Comparison of ENCODE assay signal across 10 mouse cellular contexts in the genomic region with DNA sequence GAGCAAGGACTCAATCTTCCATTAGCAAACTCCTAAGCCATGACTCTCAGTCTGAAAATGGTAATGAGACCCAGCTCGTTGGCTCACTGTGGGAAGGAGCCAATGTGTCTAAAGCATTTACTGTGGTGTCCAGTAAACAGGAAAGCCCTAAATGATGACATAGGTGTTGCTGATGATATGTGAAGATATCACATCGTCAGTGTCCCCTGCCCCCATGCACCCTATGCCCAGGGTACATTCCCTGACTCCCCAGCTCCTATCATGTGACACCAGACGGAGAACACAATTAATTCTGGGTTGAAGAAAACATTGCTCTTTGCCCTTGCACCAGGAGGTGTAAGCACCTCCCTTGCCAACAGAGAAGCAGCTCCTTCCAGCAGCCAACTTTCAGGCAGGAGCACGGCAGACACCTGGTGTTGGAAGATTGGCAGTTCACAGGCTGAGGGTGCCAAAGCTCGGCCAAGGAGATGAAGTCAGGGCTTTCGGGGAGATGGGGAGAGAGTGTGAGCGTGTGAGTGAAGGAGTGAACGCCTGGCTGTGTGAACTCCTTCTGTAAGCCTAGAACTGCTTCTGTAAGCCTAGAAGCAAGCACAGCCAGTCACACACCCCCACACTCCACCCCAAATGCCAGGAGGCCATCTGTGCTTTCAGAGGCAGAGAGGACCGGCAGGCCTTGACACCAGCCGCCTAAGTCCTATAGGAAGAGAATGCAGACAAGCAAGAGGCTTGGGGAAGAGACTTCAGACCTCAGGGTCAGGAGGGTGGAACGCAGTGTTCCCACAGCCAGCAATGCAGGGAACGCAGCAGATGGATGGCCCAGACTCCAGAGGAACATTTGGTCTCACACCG. TPM values are rescaled to one million over a fixed set of nuclear protein-coding genes. Genes with fewer than 3 reads are reported as not detected.
DNase-seq lines count a peak whose midpoint lies in the region; ATAC-seq lines count a peak whose summit lies in the region.
"Had no signal": no experiment of that assay in that cellular context is flagged by ENCODE, and none has a peak within 500 bp of the region (broad histone marks: within the 10 kb centered on the region; RNA-seq: fewer than 3 reads in every experiment).

No protein-coding gene starts in this region.

- H3K36me3 ChIP-seq in heart, embryonic 12.5 days, result no peaks in the 10 kb centered on the region
- no peaks in the 10 kb centered on the region for H3K36me3 ChIP-seq in hindbrain, embryonic 13.5 days
- H3K36me3 ChIP-seq in hindbrain, embryonic 16.5 days (ENCODE audit: control insufficient read depth, insufficient read depth, low read length), result no peaks in the 10 kb centered on the region
- H3K36me3 ChIP-seq: stomach, embryonic 15.5 days had no signal

- no peak overlapping the region for H3K27ac ChIP-seq in heart, embryonic 12.5 days (ENCODE audit: poor library complexity, severe bottlenecking)
- no peak overlapping the region for H3K27ac ChIP-seq in hindbrain, embryonic 13.5 days
- H3K27ac ChIP-seq in hindbrain, embryonic 16.5 days (ENCODE audit: low read depth, low read length), result no peak overlapping the region; the same call in 1 of the 2 replicates
- H3K27ac ChIP-seq: stomach, embryonic 15.5 days had no signal

- no peak overlapping the region for H3K4me3 ChIP-seq in heart, embryonic 12.5 days
- H3K4me3 ChIP-seq in hindbrain, embryonic 13.5 days, result no peak overlapping the region
- H3K4me3 ChIP-seq in hindbrain, embryonic 16.5 days (ENCODE audit: low read length), result no peak overlapping the region
- H3K4me3 ChIP-seq: stomach, embryonic 15.5 days had no signal

- no peak overlapping the region for H3K9ac ChIP-seq in heart, embryonic 12.5 days
- no peak overlapping the region for H3K9ac ChIP-seq in hindbrain, embryonic 13.5 days
- no peak overlapping the region for H3K9ac ChIP-seq in hindbrain, embryonic 16.5 days (ENCODE audit: low read depth, low read length)
- H3K9ac ChIP-seq: stomach, embryonic 15.5 days had no signal

- H3K27me3 ChIP-seq in heart, embryonic 12.5 days (replicated peaks), result no peaks in the 10 kb centered on the region
- H3K27me3 ChIP-seq in hindbrain, embryonic 13.5 days, result no peaks in the 10 kb centered on the region
- H3K27me3 ChIP-seq in hindbrain, embryonic 16.5 days (replicated peaks; ENCODE audit: control insufficient read depth, insufficient read depth, low read length), result no peaks in the 10 kb centered on the region
- H3K27me3 ChIP-seq: stomach, embryonic 15.5 days had no signal

- peak; percentile 15 to 27 for DNase-seq in heart, adult 18-20 months
- DNase-seq in gastrocnemius, postnatal 25 days, result peak; percentile 68
- peak; percentile 23 to 50 for DNase-seq in layer of hippocampus, postnatal 25 days (ENCODE audit: extremely low spot score in 1 of 2, low spot score in 1 of 2)
- DNase-seq in adrenal gland, postnatal 4 days (ENCODE audit: low spot score in 2 of 2), result no peak

- H3K9me3 ChIP-seq in heart, embryonic 12.5 days (replicated peaks), result no peaks in the 10 kb centered on the region
- H3K9me3 ChIP-seq in hindbrain, embryonic 13.5 days, result no peaks in the 10 kb centered on the region
- H3K9me3 ChIP-seq in hindbrain, embryonic 16.5 days (ENCODE audit: control insufficient read depth, low read length), result no peaks in the 10 kb centered on the region; the same call in 1 of the 2 replicates
- H3K9me3 ChIP-seq: stomach, embryonic 15.5 days had no signal

- WGBS in heart, embryonic 12.5 days, result 62% methylated on average over 13 of the region's 13 CpGs
- 77% methylated on average over 13 of the region's 13 CpGs for WGBS in hindbrain, embryonic 13.5 days
- 65% methylated on average over 13 of the region's 13 CpGs for WGBS in hindbrain, embryonic 16.5 days

- no peak overlapping the region for H3K4me2 ChIP-seq in heart, embryonic 12.5 days
- H3K4me2 ChIP-seq in hindbrain, embryonic 13.5 days, result no peak overlapping the region
- no peak overlapping the region for H3K4me2 ChIP-seq in hindbrain, embryonic 16.5 days (ENCODE audit: low read length)
- H3K4me2 ChIP-seq: stomach, embryonic 15.5 days had no signal

- H3K4me1 ChIP-seq in heart, embryonic 12.5 days (replicated peaks), result peaks cover 20% of the 10 kb centered on the region
- peaks cover 17% of the 10 kb centered on the region for H3K4me1 ChIP-seq in hindbrain, embryonic 13.5 days (replicated peaks)
- peaks cover 10% of the 10 kb centered on the region for H3K4me1 ChIP-seq in hindbrain, embryonic 16.5 days (ENCODE audit: control insufficient read depth, insufficient read depth, low read depth, low read length)
- H3K4me1 ChIP-seq: stomach, embryonic 15.5 days had no signal

- ATAC-seq in heart, embryonic 12.5 days (ENCODE audit: insufficient number of reproducible peaks, low FRiP score), result no peak
- ATAC-seq in cerebellum, adult (ENCODE audit: insufficient number of reproducible peaks, low FRiP score, low TSS enrichment), result peak; percentile 65
- ATAC-seq in hindbrain, embryonic 13.5 days (ENCODE audit: low FRiP score), result no peak
- no peak for ATAC-seq in hindbrain, embryonic 16.5 days

RNA-seq across cellular contexts. Expression of gene Myog, which starts 13.9 kb away (rescaled TPM):
- not detected for total RNA-seq in heart, adult 18-20 months (2021)
- 1.2 and 2.1 TPM in 2 replicates for polyA plus RNA-seq in heart, embryonic 12.5 days (2016; fragmentation: Nextera tagmentation; extraction: Ambion mirVana)
- total RNA-seq in gastrocnemius, postnatal 25 days (2021), result 10 to 100 TPM; 16.2 to 26.0 TPM
- not detected for total RNA-seq in layer of hippocampus, postnatal 25 days (2021)
- 3.6 and 3.8 TPM in 2 replicates for polyA plus RNA-seq in hindbrain, embryonic 13.5 days (2015; fragmentation: Nextera tagmentation; extraction: Ambion mirVana)
- 6.4 TPM in 1 of 2 replicates, not detected in the other for polyA plus RNA-seq in hindbrain, embryonic 16.5 days (2015; fragmentation: Nextera tagmentation; extraction: Ambion mirVana)
- 1 to 10 TPM; 1.8 to 3.4 TPM for total RNA-seq in adrenal gland, postnatal 4 days (2021)
- total RNA-seq: left cerebral cortex, adult 8-10 months had no signal

RNA-seq across cellular contexts. Expression of gene Adora1, which starts 40.6 kb away (rescaled TPM):
- 10 to 100 TPM in 1 of 2 experiments, 1 to 10 TPM in 1; 7.1 to 12.8 TPM for total RNA-seq in heart, adult 18-20 months (2021)
- 7.3 and 9.3 TPM in 2 replicates for polyA plus RNA-seq in heart, embryonic 12.5 days (2016; fragmentation: Nextera tagmentation; extraction: Ambion mirVana)
- total RNA-seq in gastrocnemius, postnatal 25 days (2021), result 1 to 10 TPM in 1 of 2 experiments, under 1 TPM in 1; 0.49 to 2.7 TPM
- 100 to 1,000 TPM; 224 to 230 TPM for total RNA-seq in layer of hippocampus, postnatal 25 days (2021)
- 10.2 and 10.6 TPM in 2 replicates for polyA plus RNA-seq in hindbrain, embryonic 13.5 days (2015; fragmentation: Nextera tagmentation; extraction: Ambion mirVana)
- 29.8 and 35.9 TPM in 2 replicates for polyA plus RNA-seq in hindbrain, embryonic 16.5 days (2015; fragmentation: Nextera tagmentation; extraction: Ambion mirVana)
- total RNA-seq in adrenal gland, postnatal 4 days (2021), result 100 to 1,000 TPM in 1 of 2 experiments, 10 to 100 TPM in 1; 88.6 to 106 TPM

RNA-seq across cellular contexts. Expression of gene Ppfia4, which starts 56.9 kb away (rescaled TPM):
- total RNA-seq in heart, adult 18-20 months (2021), result 1 to 10 TPM; 1.1 to 1.5 TPM
- 17.1 and 17.3 TPM in 2 replicates for polyA plus RNA-seq in heart, embryonic 12.5 days (2016; fragmentation: Nextera tagmentation; extraction: Ambion mirVana)
- total RNA-seq in gastrocnemius, postnatal 25 days (2021), result 1 to 10 TPM in 1 of 2 experiments, under 1 TPM in 1; 0.97 to 1.0 TPM
- 10 to 100 TPM; 69.3 to 78.8 TPM for total RNA-seq in layer of hippocampus, postnatal 25 days (2021)
- polyA plus RNA-seq in hindbrain, embryonic 13.5 days (2015; fragmentation: Nextera tagmentation; extraction: Ambion mirVana), result 10.9 and 12.3 TPM in 2 replicates
- polyA plus RNA-seq in hindbrain, embryonic 16.5 days (2015; fragmentation: Nextera tagmentation; extraction: Ambion mirVana), result 32.0 and 34.0 TPM in 2 replicates
- 1 to 10 TPM; 2.9 to 3.5 TPM for total RNA-seq in adrenal gland, postnatal 4 days (2021)

Comparison
In these comparisons a context has a peak if more than half of its experiments do, and no peak if none do; other contexts are left out.
1. DNase-seq: peak in heart, adult 18-20 months (2 of 2), gastrocnemius, postnatal 25 days (single experiment) and layer of hippocampus, postnatal 25 days (2 of 2); none in adrenal gland, postnatal 4 days (0 of 2).
2. RNA of gene Adora1, which starts 40.6 kb away (total RNA-seq): 224 to 230 TPM in layer of hippocampus, postnatal 25 days and 88.6 to 106 TPM in adrenal gland, postnatal 4 days; 7.1 to 12.8 TPM in heart, adult 18-20 months and 0.49 to 2.7 TPM in gastrocnemius, postnatal 25 days; every median in the first group is over 4 times any median in the second.
3. RNA of gene Ppfia4, which starts 56.9 kb away (total RNA-seq): 69.3 to 78.8 TPM in layer of hippocampus, postnatal 25 days; 2.9 to 3.5 TPM in adrenal gland, postnatal 4 days, 1.1 to 1.5 TPM in heart, adult 18-20 months and 0.97 to 1.0 TPM in gastrocnemius, postnatal 25 days; every median in the first group is over 10 times any median in the second.